Mouse (Mus musculus) CH12.LX (cell line): Measurements from ENCODE around the gene Necab3. TPM values are rescaled to one million over a fixed set of nuclear protein-coding genes. Genes with fewer than 3 reads are reported as not detected.
A peak's percentile ranks its signal among the peaks of the same experiment; 100 is the strongest.

ENCODE experiments used
- DNase-seq: peaks from one replicate; pipeline ENCODE4 v3.0.0-alpha.2; 2013; ENCODE audit errors: extremely low read depth
- H3K27ac ChIP-seq: 2 replicates; pipeline ENCODE4 v1.5.1; 2012; ENCODE audit warnings: low read depth, mild to moderate bottlenecking, control low read depth, moderate library complexity; ENCODE audit not compliant: insufficient read depth
- H3K27me3 ChIP-seq: replicated peaks from 2 replicates; pipeline ENCODE3; 2012; ENCODE audit warnings: inconsistent platforms
- H3K36me3 ChIP-seq, 2 experiments: replicated peaks in 1 of 2; 2 replicates each; pipeline versions ENCODE3 to v1.6.1; 2012; ENCODE audit warnings: inconsistent platforms in 1 of 2, low read length in 1 of 2, mild to moderate bottlenecking in 1 of 2, mixed read lengths in 1 of 2, moderate library complexity in 1 of 2; ENCODE audit not compliant: control insufficient read depth in 1 of 2, insufficient read depth in 1 of 2
- H3K4me1 ChIP-seq, 2 experiments: 2 replicates each; pipeline ENCODE4 v1.6.1; 2012; ENCODE audit warnings: inconsistent platforms in 1 of 2, moderate library complexity in 1 of 2; ENCODE audit not compliant: insufficient read depth in 2 of 2, control insufficient read depth in 1 of 2
- H3K4me2 ChIP-seq: 2 replicates; pipeline ENCODE4 v1.6.1; 2012; ENCODE audit warnings: low read depth, mild to moderate bottlenecking, control low read depth; ENCODE audit not compliant: poor library complexity, insufficient read depth, severe bottlenecking
- H3K4me3 ChIP-seq, 3 experiments: fragments of 150-350 bp in 1 of 3; sonication (generic) in 1 of 3; replicated peaks in 1 of 3; 2 replicates each; pipeline versions ENCODE3 to v1.5.1; 2011 to 2012; ENCODE audit warnings: low read depth in 2 of 3, low read length in 2 of 3, mild to moderate bottlenecking in 2 of 3, moderate library complexity in 2 of 3, control low read depth in 1 of 3, improper control_type of control experiment in 1 of 3, inconsistent platforms in 1 of 3, mixed read lengths in 1 of 3; ENCODE audit not compliant: poor library complexity in 1 of 3
- H3K79me2 ChIP-seq: replicated peaks from 2 replicates; pipeline ENCODE4 v1.6.1; 2012; ENCODE audit warnings: mild to moderate bottlenecking, moderate library complexity; ENCODE audit not compliant: control insufficient read depth, poor library complexity, insufficient read depth, severe bottlenecking; ENCODE audit errors: extremely low read depth
- H3K9ac ChIP-seq: 2 replicates; pipeline ENCODE4 v1.6.1; 2012; ENCODE audit warnings: low read depth, mild to moderate bottlenecking, control low read depth, moderate library complexity; ENCODE audit not compliant: insufficient read depth
- H3K9me3 ChIP-seq: replicated peaks from 2 replicates; pipeline ENCODE3; 2012; ENCODE audit warnings: low read length, inconsistent platforms, mixed read lengths
- BHLHE40 ChIP-seq: IDR thresholded peaks from 2 replicates; pipeline ENCODE4 v1.6.1; 2011; ENCODE audit warnings: mild to moderate bottlenecking, low read depth, low read length, improper control_type of control experiment
- CHD2 ChIP-seq: IDR thresholded peaks from 2 replicates; pipeline ENCODE4 v1.6.1; 2011; ENCODE audit warnings: low read length, improper control_type of control experiment
- CTCF ChIP-seq, 2 experiments: IDR thresholded peaks in 1 of 2; conservative IDR thresholded peaks in 1 of 2; 2 replicates each; pipeline ENCODE4 v1.5.1; 2011 to 2012; ENCODE audit warnings: low read depth in 2 of 2, low read length in 2 of 2, improper control_type of control experiment in 1 of 2, inconsistent platforms in 1 of 2, mild to moderate bottlenecking in 1 of 2, moderate library complexity in 1 of 2
- EP300 ChIP-seq: IDR thresholded peaks from 2 replicates; pipeline ENCODE4 v1.6.1; 2011; ENCODE audit warnings: low read length, improper control_type of control experiment
- ETS1 ChIP-seq: conservative IDR thresholded peaks from 2 replicates; pipeline ENCODE4 v1.6.1; 2012; ENCODE audit warnings: low read depth, mild to moderate bottlenecking, inconsistent platforms, low read length, improper control_type of control experiment, moderate library complexity
- GABPA ChIP-seq: IDR thresholded peaks from 2 replicates; pipeline ENCODE4 v1.6.1; 2012; ENCODE audit warnings: low read depth, low read length, improper control_type of control experiment, inconsistent platforms; ENCODE audit not compliant: insufficient replicate concordance
- HCFC1 ChIP-seq: IDR thresholded peaks from 2 replicates; pipeline ENCODE4 v1.6.1; 2012; ENCODE audit warnings: low read depth, mild to moderate bottlenecking, inconsistent platforms, low read length, improper control_type of control experiment
- IRF4 ChIP-seq: IDR thresholded peaks from 2 replicates; pipeline ENCODE4 v1.6.1; 2014; ENCODE audit warnings: low read depth, mild to moderate bottlenecking, inconsistent platforms, low read length, improper control_type of control experiment
- KAT2A ChIP-seq: IDR thresholded peaks from 2 replicates; pipeline ENCODE4 v1.6.1; 2012; ENCODE audit warnings: low read length, improper control_type of control experiment, inconsistent platforms; ENCODE audit not compliant: insufficient replicate concordance
- MAX ChIP-seq: IDR thresholded peaks from 2 replicates; pipeline ENCODE4 v1.6.1; 2011; ENCODE audit warnings: low read length, improper control_type of control experiment
- MEF2A ChIP-seq: IDR thresholded peaks from 2 replicates; pipeline ENCODE4 v1.6.1; 2014; ENCODE audit warnings: low read depth, mild to moderate bottlenecking, inconsistent platforms, low read length, improper control_type of control experiment, borderline replicate concordance
- MXI1 ChIP-seq: IDR thresholded peaks from 2 replicates; pipeline ENCODE4 v1.6.1; 2011; ENCODE audit warnings: mild to moderate bottlenecking, low read depth, low read length, improper control_type of control experiment
- NELFE ChIP-seq: IDR thresholded peaks from 2 replicates; pipeline ENCODE4 v1.6.1; 2011; ENCODE audit warnings: low read depth, low read length, improper control_type of control experiment
- RAD21 ChIP-seq: IDR thresholded peaks from 2 replicates; pipeline ENCODE4 v1.6.1; 2011; ENCODE audit warnings: low read depth, mild to moderate bottlenecking, low read length, improper control_type of control experiment, moderate library complexity
- SIN3A ChIP-seq: IDR thresholded peaks from 2 replicates; pipeline ENCODE4 v1.6.1; 2012; ENCODE audit warnings: low read length, improper control_type of control experiment, inconsistent platforms
- SMC3 ChIP-seq: IDR thresholded peaks from 2 replicates; pipeline ENCODE4 v1.6.1; 2011; ENCODE audit warnings: low read depth, low read length, improper control_type of control experiment
- UBTF ChIP-seq: IDR thresholded peaks from 2 replicates; pipeline ENCODE4 v1.6.1; 2012; ENCODE audit warnings: low read depth, mild to moderate bottlenecking, inconsistent platforms, low read length, improper control_type of control experiment, moderate library complexity
- ZKSCAN1 ChIP-seq: IDR thresholded peaks from 2 replicates; pipeline ENCODE4 v1.6.1; 2012; ENCODE audit warnings: low read depth, inconsistent platforms, low read length, improper control_type of control experiment, borderline replicate concordance
- ZMIZ1 ChIP-seq: IDR thresholded peaks from 2 replicates; pipeline ENCODE4 v1.6.1; 2012; ENCODE audit warnings: low read depth, mild to moderate bottlenecking, inconsistent platforms, low read length, improper control_type of control experiment
- ZNF384 ChIP-seq: IDR thresholded peaks from 2 replicates; pipeline ENCODE4 v1.6.1; 2012; ENCODE audit warnings: low read depth, low read length, improper control_type of control experiment, inconsistent platforms
- dilution Hi-C: fragments of 300-500 bp; cut with MboI; formaldehyde crosslinking; loops from 2 replicates; pipeline ENCODE4 v1.14.3; 2020; ENCODE audit warnings: low sequenced_read_pairs; ENCODE audit not compliant: extremely low pct_unique_long_range_greater_than_20kb, extremely low pct_ligation_motif_present
- in situ Hi-C: fragments of 300-500 bp; cut with MboI; formaldehyde crosslinking; loops from 3 replicates; pipeline ENCODE4 v1.14.3; 2019; ENCODE audit warnings: low sequenced_read_pairs, low pct_ligation_motif_present, low pct_unique_long_range_greater_than_20kb, mixed read lengths
- polyA plus RNA-seq: library from polyadenylated mRNA; unstranded; fragments of >175 nt; gene quantifications from 2 replicates; pipeline ENCODE4 v1.2.1, GENCODE M21; 2012; ENCODE audit warnings: low read depth; ENCODE audit not compliant: insufficient read length
- total RNA-seq, 2 experiments: library from RNA; depleted of rRNA; stranded (reverse); fragments of 300-350 nt in 1 of 2; fragments of >200 nt in 1 of 2; gene quantifications; 2 replicates each; pipeline ENCODE4 v1.2.3; 2012 to 2014

The Necab3 gene
- total and polyA plus RNA-seq, 3 experiments, result 0.87 to 2.8 (median 1.6) TPM

DNA sequence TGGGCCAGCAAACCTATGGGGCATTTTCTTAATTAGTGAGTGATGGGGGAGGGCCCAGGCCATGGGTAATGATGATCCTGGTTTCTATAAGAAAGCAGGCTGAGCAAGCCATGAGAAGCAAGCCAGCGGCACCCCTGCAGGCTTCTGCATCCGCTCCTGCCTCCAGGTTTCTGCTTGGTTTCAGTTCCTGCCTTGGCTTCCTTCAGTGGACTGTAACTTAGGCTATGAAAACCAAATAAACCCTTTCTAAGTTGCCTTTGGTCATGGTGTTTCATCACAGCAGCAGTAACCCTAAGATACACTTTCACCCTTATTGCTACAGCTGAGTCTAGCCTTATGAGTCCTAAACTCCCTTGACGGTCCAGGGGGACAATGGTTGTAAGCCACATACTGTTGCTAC is 38.7 kb upstream of the Necab3 start:
- no peak overlapping the region for H3K9ac ChIP-seq
- DNase-seq, result peak; percentile 34
- no peaks in the 10 kb centered on the region for H3K79me2 ChIP-seq
- H3K36me3 ChIP-seq, result peaks cover 2 to 18% of the 10 kb centered on the region in 2 experiments
- H3K27ac ChIP-seq, result no peak overlapping the region
- TF ChIP-seq KAT2A (no peak), BHLHE40 (no peak), ZKSCAN1 (no peak), MEF2A (no peak), EP300 (peak; percentile 54), IRF4 (peak; percentile 75; the same call in 1 of the 2 replicates), SIN3A (0 out of 2 replicates have a peak, but pooled peaks have one; percentile 18), CHD2 (no peak), ZNF384 (no peak)
- in situ Hi-C loops, result no loop called here
- H3K9me3 ChIP-seq, result no peaks in the 10 kb centered on the region
- H3K4me1 ChIP-seq, result peaks cover 11 to 18% of the 10 kb centered on the region in 2 experiments
- H3K4me3 ChIP-seq, result no peak overlapping the region
- no peaks in the 10 kb centered on the region for H3K27me3 ChIP-seq
- dilution Hi-C loops, result no loop called here
- no peak overlapping the region for H3K4me2 ChIP-seq

DNA sequence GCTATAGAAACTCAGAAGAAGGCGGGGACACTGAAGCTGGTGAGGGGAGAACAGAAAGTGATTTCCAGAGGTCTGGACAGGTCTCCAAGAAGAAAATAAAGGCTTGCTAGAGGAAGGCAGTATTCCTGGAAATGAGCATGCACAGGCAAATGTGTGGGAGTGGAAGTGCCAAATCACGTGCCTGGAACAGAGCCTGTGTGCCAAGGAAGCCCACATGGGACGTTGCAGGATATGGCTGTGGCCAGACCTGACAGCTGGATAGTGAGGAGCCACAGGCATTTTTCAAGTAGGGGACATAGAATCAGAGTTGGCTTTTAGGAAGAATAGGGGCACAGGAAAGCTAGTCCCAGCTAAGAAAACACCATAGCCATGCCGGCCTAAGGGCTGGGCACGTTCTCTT is 37.1 kb upstream of the Necab3 start:
- Histone ChIP-seq H3K9me3 (no peaks in the 10 kb centered on the region), H3K36me3 (peaks cover 2 to 20% of the 10 kb centered on the region in 2 experiments), H3K27me3 (no peaks in the 10 kb centered on the region), H3K27ac (no peak overlapping the region), H3K79me2 (no peaks in the 10 kb centered on the region), H3K4me3 (no peak overlapping the region), H3K4me1 (peaks cover 9 to 17% of the 10 kb centered on the region in 2 experiments)
- dilution Hi-C loops, result no loop called here
- DNase-seq, result no peak
- in situ Hi-C loops, result no loop called here
- no peak for TF ChIP-seq ZKSCAN1
- TF ChIP-seq MXI1, result no peak
- TF ChIP-seq NELFE, result no peak
- TF ChIP-seq MAX, result no peak
- TF ChIP-seq HCFC1, result no peak
- TF ChIP-seq GABPA, result no peak
- TF ChIP-seq ZNF384, result no peak
- TF ChIP-seq, all 38 proteins: peak for 0
- H3K4me2 ChIP-seq, result no peak overlapping the region
- no peak overlapping the region for H3K9ac ChIP-seq

DNA sequence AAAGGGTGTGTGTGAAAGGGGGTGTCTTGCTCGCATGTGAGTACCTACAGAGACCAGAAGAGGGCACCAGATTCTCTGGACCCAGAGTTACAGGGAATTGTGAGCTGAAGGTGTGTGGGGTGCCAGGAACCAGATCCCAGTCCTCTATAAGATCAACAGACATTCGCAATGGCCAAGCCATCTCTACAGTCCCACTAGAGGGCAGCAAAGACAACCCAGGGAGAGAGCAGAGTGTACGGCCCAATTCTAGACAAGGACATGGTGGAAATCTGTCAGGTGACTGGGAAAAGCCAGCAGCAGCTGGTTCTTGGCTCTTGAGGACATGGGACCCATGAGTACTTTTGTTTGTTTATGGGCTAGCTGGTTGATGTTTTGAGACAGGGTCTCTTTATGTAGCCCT is 34.3 kb upstream of the Necab3 start:
- Histone ChIP-seq H3K9ac (no peak overlapping the region), H3K36me3 (peaks cover 2 to 18% of the 10 kb centered on the region in 2 experiments), H3K27ac (no peak overlapping the region), H3K27me3 (no peaks in the 10 kb centered on the region), H3K4me3 (no peak overlapping the region), H3K4me1 (peaks cover 8 to 14% of the 10 kb centered on the region in 2 experiments), H3K9me3 (no peaks in the 10 kb centered on the region), H3K4me2 (no peak overlapping the region), H3K79me2 (no peaks in the 10 kb centered on the region)
- dilution Hi-C loops, result no loop called here
- 0 out of 2 replicates have a peak, but pooled peaks have one; percentile 6 for TF ChIP-seq IRF4
- TF ChIP-seq ETS1, result no peak
- peak; percentile 59 for TF ChIP-seq RAD21
- TF ChIP-seq ZMIZ1, result no peak
- no peak for TF ChIP-seq UBTF
- peak; percentile 58 for TF ChIP-seq SMC3
- TF ChIP-seq CTCF (conservative IDR thresholded peaks at IDR 0.05 in 1 of 2, IDR thresholded peaks at IDR 0.05 in 1 of 2; ENCODE audit: low read depth in 2 of 2, low read length in 2 of 2), result peak; percentile 41 to 76
- in situ Hi-C loops, result no loop called here
- peak; percentile 58 for DNase-seq
